Mouse (Mus musculus) bone marrow, adult 2 months (tissue): ENCODE results near the gene Vmn1r177. TPM values are rescaled to one million over a fixed set of nuclear protein-coding genes. Genes with fewer than 3 reads are reported as not detected.
"Not testable (repeated sequence)": the region's sequence is repeated elsewhere in the genome, so short reads cannot be mapped to it uniquely, and the experiment has no call there.

Source experiments
- H3K27ac ChIP-seq: fragments of 200-500 bp; 2 replicates; pipeline ENCODE4 v1.5.1; 2012; ENCODE audit warnings: low read depth, mild to moderate bottlenecking, control low read depth, inconsistent platforms, low read length; ENCODE audit not compliant: control insufficient read depth, poor library complexity, insufficient read depth
- H3K4me1 ChIP-seq: fragments of 200-500 bp; 2 replicates; pipeline ENCODE4 v1.6.1; 2011; ENCODE audit warnings: low read length; ENCODE audit not compliant: control insufficient read depth, insufficient read depth
- H3K4me3 ChIP-seq: fragments of 200-500 bp; replicated peaks from 2 replicates; pipeline ENCODE3; 2011; ENCODE audit warnings: mild to moderate bottlenecking, low read depth, low read length, control low read depth; ENCODE audit not compliant: control insufficient read depth
- CTCF ChIP-seq: fragments of 200-500 bp; IDR thresholded peaks from 2 replicates; pipeline ENCODE4 v1.5.1; 2011; ENCODE audit warnings: low read length, control low read depth; ENCODE audit not compliant: control insufficient read depth, insufficient read depth
- POLR2A ChIP-seq: fragments of 200-500 bp; IDR thresholded peaks from 2 replicates; pipeline ENCODE4 v1.6.1; 2011; ENCODE audit warnings: low read depth, mild to moderate bottlenecking, control low read depth, low read length, borderline replicate concordance; ENCODE audit not compliant: control insufficient read depth
- WGBS: fragments of 180-500 bp; shearing (Covaris S2); methylation state at CpG from one replicate; pipeline ENCODE4 v1.1.7; 2018; 5-methylcytosine and 5-hydroxymethylcytosine counted together
- polyA plus RNA-seq: library from polyadenylated mRNA; stranded (reverse); fragments of >200 nt; gene quantifications from 2 replicates; pipeline ENCODE4 v1.2.4, GENCODE M21; 2011; ENCODE audit warnings: low replicate concordance; ENCODE audit not compliant: missing spikeins, insufficient read depth, insufficient read length

Gene Vmn1r177
- polyA plus RNA-seq, result not detected in 2 replicates

DNA sequence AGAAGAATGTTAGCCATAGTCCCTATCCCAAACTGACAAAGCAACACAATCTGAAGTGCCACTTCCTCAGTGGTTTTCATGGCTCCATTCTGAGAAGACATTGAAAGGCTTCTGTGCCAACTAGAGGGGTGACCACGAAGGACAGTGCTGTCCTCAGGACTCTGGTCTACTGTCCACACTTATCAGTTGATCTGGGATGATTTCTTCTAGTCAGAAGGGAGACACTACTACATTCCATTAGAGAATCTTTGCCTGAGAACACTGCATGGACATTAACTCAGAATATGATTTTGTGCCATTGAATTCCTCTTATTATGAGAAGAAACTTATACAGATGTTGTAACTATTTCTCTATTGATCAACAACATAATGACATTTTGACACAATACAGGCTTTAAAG, at the start of gene Vmn1r177:
TSS of gene Vmn1r177 (minus strand) at position 101 of the 400 bp plus-strand sequence.
- 6% methylated on average over 1 of the region's 1 CpGs for WGBS

DNA sequence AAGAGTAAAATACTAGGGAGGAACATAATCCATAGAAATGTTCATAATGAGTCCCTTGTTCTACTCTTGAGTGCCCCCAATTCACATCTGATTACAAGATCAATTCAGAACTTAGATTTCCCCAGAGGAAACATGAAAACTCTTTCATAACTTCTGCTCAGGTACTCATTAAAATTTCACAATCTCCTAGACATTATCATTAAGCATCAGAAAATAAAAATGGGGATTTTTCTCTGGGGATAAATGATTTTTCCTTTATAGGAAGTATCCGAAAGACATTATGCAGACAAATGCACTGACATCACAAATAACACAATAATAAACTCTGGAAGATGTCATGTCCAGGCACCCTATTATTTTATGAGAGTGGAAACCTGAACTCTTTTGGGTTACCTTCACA, 25.5 kb upstream of the Vmn1r177 start, which contains the start of gene Vmn1r178:
TSS of gene Vmn1r178 (plus strand) at position 301 of the 400 bp plus-strand sequence.
- no peak within 1 kb of the TSS for H3K27ac ChIP-seq
- 73% methylated on average over 1 of the region's 1 CpGs for WGBS
- H3K4me3 ChIP-seq, result no peak within 1 kb of the TSS
- TF ChIP-seq CTCF, result no peak
- TF ChIP-seq POLR2A, result no peak
- no peaks in the 10 kb centered on the region for H3K4me1 ChIP-seq

More for the DNA sequence above, at the start of gene Vmn1r177:
- not testable (repeated sequence) for H3K4me1 ChIP-seq, H3K27ac ChIP-seq, H3K4me3 ChIP-seq

DNA sequence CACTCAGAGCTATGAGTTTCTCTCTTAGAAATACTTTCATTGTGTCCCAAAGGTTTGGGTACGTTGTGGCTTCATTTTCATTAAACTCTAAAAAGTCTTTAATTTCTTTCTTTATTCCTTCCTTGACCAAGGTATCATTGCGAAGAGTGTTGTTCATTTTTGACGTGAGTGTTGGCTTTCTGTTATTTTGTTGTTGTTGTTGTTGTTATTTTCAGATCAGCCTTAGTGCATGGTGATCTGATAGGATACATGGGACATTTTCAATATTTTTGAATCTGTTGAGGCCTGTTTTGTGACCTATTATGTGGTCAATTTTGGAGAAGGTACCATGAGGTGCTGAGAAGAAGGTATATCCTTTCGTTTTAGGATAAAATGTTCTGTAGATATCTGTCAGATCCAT, 10.7 kb upstream of the Vmn1r177 start:
- not testable (repeated sequence) for H3K27ac ChIP-seq, H3K4me1 ChIP-seq, H3K4me3 ChIP-seq
- WGBS, result 62% methylated on average over 4 of the region's 4 CpGs

DNA sequence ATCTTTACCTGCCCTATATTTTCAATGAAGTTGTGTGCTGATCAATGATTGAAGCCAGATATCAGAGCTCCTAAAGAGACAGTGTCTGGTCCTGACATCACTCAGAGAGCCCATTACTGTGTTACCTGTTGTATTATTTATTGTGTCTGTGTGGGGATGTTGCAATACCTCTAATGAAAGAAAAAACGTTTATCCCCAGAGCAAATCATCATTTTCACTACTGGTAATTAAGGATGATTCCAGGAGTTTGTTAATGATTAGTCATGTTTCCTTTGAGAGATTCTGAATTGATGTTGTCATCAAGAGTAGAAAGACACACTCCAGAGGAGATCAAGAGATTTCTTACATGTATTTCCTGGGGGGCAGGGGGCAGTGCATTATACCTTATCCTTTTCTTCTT, 29.0 kb downstream of the Vmn1r177 start, which contains the start of gene Vmn1r176:
TSS of gene Vmn1r176 (minus strand) at position 101 of the 400 bp plus-strand sequence.
- no CpG with 5 or more reads among the region's 1 CpGs for WGBS

More for the DNA sequence above, 29.0 kb downstream of the Vmn1r177 start, which contains the start of gene Vmn1r176:
- H3K27ac ChIP-seq, H3K4me3 ChIP-seq, H3K4me1 ChIP-seq: not testable (repeated sequence)

Other genes starting within 250 kb of the Vmn1r177 start
- not detected in 2 replicates for gene Vmn1r171, start 235.7 kb downstream of the Vmn1r177 start, polyA plus RNA-seq
- gene Vmn1r172, start 208.1 kb downstream of the Vmn1r177 start, polyA plus RNA-seq, result not detected in 2 replicates
- not detected in 2 replicates for gene Vmn1r173, start 165.7 kb downstream of the Vmn1r177 start, polyA plus RNA-seq
- gene Vmn1r174, start 114.2 kb downstream of the Vmn1r177 start, polyA plus RNA-seq, result not detected in 2 replicates
- gene Vmn1r175, start 55.8 kb downstream of the Vmn1r177 start, polyA plus RNA-seq, result not detected in 2 replicates
- gene Vmn1r176, start 29.1 kb downstream of the Vmn1r177 start, polyA plus RNA-seq, result not detected in 2 replicates
- not detected in 2 replicates for gene Vmn1r178, start 25.6 kb upstream of the Vmn1r177 start, polyA plus RNA-seq
- 0.35 TPM in 1 of 2 replicates, not detected in the other for gene Vmn1r179, start 60.5 kb upstream of the Vmn1r177 start, polyA plus RNA-seq
- gene Vmn1r180, start 84.2 kb upstream of the Vmn1r177 start, polyA plus RNA-seq, result not detected in 2 replicates
- not detected in 2 replicates for gene Vmn1r181, start 108.2 kb upstream of the Vmn1r177 start, polyA plus RNA-seq
- not detected in 2 replicates for gene V1rd19, start 135.2 kb upstream of the Vmn1r177 start, polyA plus RNA-seq
- gene Vmn1r183, start 186.8 kb upstream of the Vmn1r177 start, polyA plus RNA-seq, result 0.15 TPM in 1 of 2 replicates, not detected in the other
- 7.9 and 12.7 TPM in 2 replicates for gene Zfp180, start 215.5 kb upstream of the Vmn1r177 start, polyA plus RNA-seq
- gene Zfp112, start 245.9 kb upstream of the Vmn1r177 start, polyA plus RNA-seq, result 0.36 and 0.65 TPM in 2 replicates